Mouse (Mus musculus): ENCODE measurements around the gene Adra2b.

Gene Adra2b

GRCm38 (mm10) chr2:127379250-127379649 lies 16.2 kb downstream of the Adra2b start:
- no peak for DNase-seq (ENCODE audit: extremely low read depth, low read depth)

- no peak for DNase-seq (ENCODE audit: extremely low read depth, low read depth)
These were observed 20.9 kb downstream of the Adra2b start for GRCm38 (mm10) chr2:127383881-127384280.

GRCm38 (mm10) chr2:127387521-127387920 lies 24.5 kb downstream of the Adra2b start:
- DNase-seq (ENCODE audit: extremely low read depth, low read depth), result no peak

GRCm38 (mm10) chr2:127390352-127390751 lies 27.3 kb downstream of the Adra2b start:
- DNase-seq (ENCODE audit: extremely low read depth, low read depth), result no peak

GRCm38 (mm10) chr2:127390846-127391245 lies 27.8 kb downstream of the Adra2b start:
- DNase-seq (ENCODE audit: extremely low read depth, low read depth), result no peak

- DNase-seq (ENCODE audit: extremely low read depth, low read depth), result peak; percentile 12
These were observed 28.3 kb downstream of the Adra2b start for GRCm38 (mm10) chr2:127391323-127391722.

GRCm38 (mm10) chr2:127394606-127395161 lies 31.7 kb downstream of the Adra2b start:
- no peak for DNase-seq (ENCODE audit: extremely low read depth, low read depth)

GRCm38 (mm10) chr2:127398738-127399137 lies 35.7 kb downstream of the Adra2b start:
- DNase-seq (ENCODE audit: extremely low read depth, low read depth), result no peak

- DNase-seq (ENCODE audit: extremely low read depth, low read depth), result no peak
These were observed 48.1 kb downstream of the Adra2b start for GRCm38 (mm10) chr2:127411126-127411525.

- no peak for DNase-seq (ENCODE audit: extremely low read depth, low read depth)
These were observed 52.8 kb downstream of the Adra2b start for GRCm38 (mm10) chr2:127415806-127416205.

- no peak for DNase-seq (ENCODE audit: extremely low read depth, low read depth)
These were observed 53.7 kb downstream of the Adra2b start for GRCm38 (mm10) chr2:127416706-127417105.

Measured in MEL-GATA-1-ER (cell line).